Mouse (Mus musculus) liver, embryonic 14.5 days (tissue): Measurements from ENCODE around the gene Prkg1.

Source experiments
- CTCF ChIP-seq: IDR thresholded peaks from 2 replicates; pipeline ENCODE4 v1.5.1; 2016; ENCODE audit warnings: antibody characterized with exemption, low read depth, control low read depth
- EP300 ChIP-seq: IDR thresholded peaks from 2 replicates; pipeline ENCODE4 v1.6.1; 2016; ENCODE audit warnings: antibody characterized with exemption, low read depth

DNA sequence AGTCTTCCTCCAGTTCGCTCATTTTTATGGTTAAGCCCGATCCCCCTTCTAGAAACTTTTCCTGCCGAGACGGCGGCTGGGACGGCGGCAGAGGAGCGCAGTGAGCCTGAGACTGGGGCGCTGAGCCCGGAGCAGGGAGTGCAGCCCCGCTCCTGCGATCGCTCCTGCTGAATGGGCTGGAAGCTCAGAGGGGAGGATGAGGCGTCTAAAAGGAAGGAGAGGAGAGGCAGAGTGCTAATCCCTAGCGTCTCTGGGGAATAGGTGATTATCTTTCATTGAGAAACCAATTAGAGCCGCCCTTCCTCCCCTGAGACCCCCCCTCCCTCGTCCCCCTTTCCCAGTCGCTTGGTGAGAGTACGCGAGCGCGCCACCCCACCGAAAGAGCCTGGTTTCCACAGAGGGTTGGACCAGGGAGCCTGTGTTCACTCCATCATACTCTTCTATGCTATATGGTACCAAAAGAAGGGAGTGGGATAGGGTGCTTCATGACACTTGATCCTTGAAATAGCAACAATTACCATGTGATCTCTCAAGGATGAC, at the start of gene Prkg1:
- TF ChIP-seq EP300, result no peak
- no peak for TF ChIP-seq CTCF
